Mouse (Mus musculus): ENCODE measurements at regions not wholly inside any gene's neighbourhood (a gene's known extent, or its start where the extent isn't known, plus 50 kb on each side); places are given as distances from the start of the nearest gene placed in this dataset.
"Not testable (repeated sequence)": the region's sequence is repeated elsewhere in the genome, so short reads cannot be mapped to it uniquely, and the experiment has no call there.

GRCm38 (mm10) chr16:55515228-55515696 is 217.5 kb upstream of the Zpld1 start:
- Histone ChIP-seq H3K27ac (replicated peaks; ENCODE audit: low read depth, low read length) (no peak overlapping the region), H3K4me2 (replicated peaks; ENCODE audit: low read depth, low read length, severe bottlenecking) (no peak overlapping the region; the same call in 1 of the 2 replicates), H3K4me3 (replicated peaks; ENCODE audit: low read length) (no peak overlapping the region), H3K9me3 (ENCODE audit: control insufficient read depth, low read length) (no peaks in the 10 kb centered on the region), H3K36me3 (ENCODE audit: control insufficient read depth, insufficient read depth, low read length) (no peaks in the 10 kb centered on the region), H3K9ac (ENCODE audit: low read depth, low read length, severe bottlenecking) (no peak overlapping the region), H3K27me3 (ENCODE audit: control insufficient read depth, insufficient read depth, low read length) (no peaks in the 10 kb centered on the region), H3K4me1 (ENCODE audit: control insufficient read depth, insufficient read depth, low read length) (no peaks in the 10 kb centered on the region)
- WGBS = 51% methylated on average over 16 of the region's 16 CpGs
- DNase-seq (ENCODE audit: low spot score) = no peak
- ATAC-seq (ENCODE audit: low FRiP score, low read depth) = no peak
- no peak for TF ChIP-seq POLR2A (IDR thresholded peaks at IDR 0.05; ENCODE audit: borderline replicate concordance, extremely low read depth, insufficient read depth, insufficient read length)

- DNase-seq (ENCODE audit: low spot score) (no peak), ATAC-seq (ENCODE audit: low FRiP score, low read depth) (no peak)
- Histone ChIP-seq H3K9me3 (ENCODE audit: control insufficient read depth, low read length) (no peaks in the 10 kb centered on the region), H3K4me3 (replicated peaks; ENCODE audit: low read length) (no peak overlapping the region), H3K9ac (ENCODE audit: low read depth, low read length, severe bottlenecking) (no peak overlapping the region), H3K36me3 (ENCODE audit: control insufficient read depth, insufficient read depth, low read length) (no peaks in the 10 kb centered on the region), H3K4me1 (ENCODE audit: control insufficient read depth, insufficient read depth, low read length) (no peaks in the 10 kb centered on the region), H3K27ac (replicated peaks; ENCODE audit: low read depth, low read length) (no peak overlapping the region), H3K4me2 (replicated peaks; ENCODE audit: low read depth, low read length, severe bottlenecking) (no peak overlapping the region), H3K27me3 (ENCODE audit: control insufficient read depth, insufficient read depth, low read length) (no peaks in the 10 kb centered on the region)
- 61% methylated on average over 6 of the region's 6 CpGs for whole genome bisulfite sequencing
- no peak for TF ChIP-seq POLR2A (IDR thresholded peaks at IDR 0.05; ENCODE audit: borderline replicate concordance, extremely low read depth, insufficient read depth, insufficient read length)
Observed at GRCm38 (mm10) chr16:55514448-55515200, 216.8 kb upstream of the Zpld1 start.

GRCm38 (mm10) chr16:55504796-55505413 is 207.1 kb upstream of the Zpld1 start:
- H3K4me2 ChIP-seq (replicated peaks; ENCODE audit: low read depth, low read length, severe bottlenecking) = no peak overlapping the region
- no peaks in the 10 kb centered on the region for H3K27me3 ChIP-seq (ENCODE audit: control insufficient read depth, insufficient read depth, low read length)
- TF ChIP-seq POLR2A (IDR thresholded peaks at IDR 0.05; ENCODE audit: borderline replicate concordance, extremely low read depth, insufficient read depth, insufficient read length) = no peak
- no peaks in the 10 kb centered on the region for H3K36me3 ChIP-seq (ENCODE audit: control insufficient read depth, insufficient read depth, low read length)
- no peak overlapping the region for H3K27ac ChIP-seq (replicated peaks; ENCODE audit: low read depth, low read length)
- ATAC-seq (ENCODE audit: low FRiP score, low read depth) = no peak
- no peaks in the 10 kb centered on the region for H3K4me1 ChIP-seq (ENCODE audit: control insufficient read depth, insufficient read depth, low read length)
- no peak for DNase-seq (ENCODE audit: low spot score)
- H3K4me3 ChIP-seq (replicated peaks; ENCODE audit: low read length) = no peak overlapping the region
- WGBS = 77% methylated on average over 6 of the region's 6 CpGs
- no peak overlapping the region for H3K9ac ChIP-seq (ENCODE audit: low read depth, low read length, severe bottlenecking)
- H3K9me3 ChIP-seq (ENCODE audit: control insufficient read depth, low read length) = no peaks in the 10 kb centered on the region

DNA sequence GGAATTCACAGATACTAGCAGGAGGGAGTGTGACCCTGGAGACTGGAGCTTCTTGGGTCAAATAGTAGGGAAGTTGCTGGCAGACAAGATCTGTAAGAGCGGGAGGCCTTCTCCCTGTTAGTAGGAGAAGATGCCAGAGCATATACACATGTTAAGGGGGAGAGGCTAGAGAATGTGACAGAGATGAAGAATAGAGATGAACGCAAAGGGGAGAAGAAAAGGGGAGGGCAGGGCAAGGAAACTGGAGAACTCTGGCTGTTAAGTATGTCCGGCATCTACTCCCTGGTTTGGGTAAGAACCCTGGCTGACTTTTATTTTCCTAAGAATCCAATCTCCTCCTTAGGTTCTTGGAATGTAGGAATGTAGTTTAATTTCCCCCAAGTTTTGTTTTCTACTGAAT is 206.5 kb upstream of the Zpld1 start:
- ATAC-seq (ENCODE audit: low FRiP score, low read depth) (no peak), DNase-seq (ENCODE audit: low spot score) (no peak)
- no peaks in the 10 kb centered on the region for H3K9me3 ChIP-seq (ENCODE audit: control insufficient read depth, low read length)
- no peaks in the 10 kb centered on the region for H3K36me3 ChIP-seq (ENCODE audit: control insufficient read depth, insufficient read depth, low read length)
- no peaks in the 10 kb centered on the region for H3K4me1 ChIP-seq (ENCODE audit: control insufficient read depth, insufficient read depth, low read length)
- H3K27me3 ChIP-seq (ENCODE audit: control insufficient read depth, insufficient read depth, low read length) = no peaks in the 10 kb centered on the region
- no peak for TF ChIP-seq POLR2A (IDR thresholded peaks at IDR 0.05; ENCODE audit: borderline replicate concordance, extremely low read depth, insufficient read depth, insufficient read length)
- no peak overlapping the region for H3K27ac ChIP-seq (replicated peaks; ENCODE audit: low read depth, low read length)
- WGBS = 74% methylated on average over 3 of the region's 3 CpGs
- H3K4me3 ChIP-seq (replicated peaks; ENCODE audit: low read length) = no peak overlapping the region
- H3K4me2 ChIP-seq (replicated peaks; ENCODE audit: low read depth, low read length, severe bottlenecking) = no peak overlapping the region
- H3K9ac ChIP-seq (ENCODE audit: low read depth, low read length, severe bottlenecking) = no peak overlapping the region

DNA sequence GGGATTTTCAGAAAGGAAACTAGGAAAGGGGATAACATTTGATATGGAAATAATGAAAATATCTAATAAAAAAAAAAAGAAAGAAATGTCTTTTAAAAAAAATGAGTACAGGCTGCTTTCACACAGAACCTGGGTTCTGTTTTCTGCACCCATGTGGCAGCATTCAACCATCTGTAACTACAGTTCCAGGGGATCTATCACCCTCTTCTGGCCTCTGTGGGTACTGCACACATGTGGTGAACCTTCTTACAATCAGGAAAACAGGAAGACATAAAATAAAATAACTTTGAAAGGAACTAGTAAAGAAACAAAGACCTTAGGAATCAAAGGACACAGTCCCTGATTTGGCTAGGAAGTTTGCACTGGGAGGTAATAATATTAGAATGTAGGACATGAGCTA is 205.5 kb upstream of the Zpld1 start:
- ATAC-seq (ENCODE audit: low FRiP score, low read depth) = no peak
- Histone ChIP-seq H3K9me3 (ENCODE audit: control insufficient read depth, low read length) (no peaks in the 10 kb centered on the region), H3K27me3 (ENCODE audit: control insufficient read depth, insufficient read depth, low read length) (no peaks in the 10 kb centered on the region), H3K27ac (replicated peaks; ENCODE audit: low read depth, low read length) (no peak overlapping the region), H3K4me2 (replicated peaks; ENCODE audit: low read depth, low read length, severe bottlenecking) (no peak overlapping the region), H3K4me1 (ENCODE audit: control insufficient read depth, insufficient read depth, low read length) (no peaks in the 10 kb centered on the region), H3K9ac (ENCODE audit: low read depth, low read length, severe bottlenecking) (no peak overlapping the region), H3K4me3 (replicated peaks; ENCODE audit: low read length) (no peak overlapping the region), H3K36me3 (ENCODE audit: control insufficient read depth, insufficient read depth, low read length) (no peaks in the 10 kb centered on the region)
- DNase-seq (ENCODE audit: low spot score) = no peak
- no peak for TF ChIP-seq POLR2A (IDR thresholded peaks at IDR 0.05; ENCODE audit: borderline replicate concordance, extremely low read depth, insufficient read depth, insufficient read length)

- not testable (repeated sequence) for H3K4me1 ChIP-seq (ENCODE audit: control insufficient read depth, insufficient read depth, low read length); H3K27ac ChIP-seq (replicated peaks; ENCODE audit: low read depth, low read length); H3K4me3 ChIP-seq (replicated peaks; ENCODE audit: low read length); H3K9ac ChIP-seq (ENCODE audit: low read depth, low read length, severe bottlenecking); H3K9me3 ChIP-seq (ENCODE audit: control insufficient read depth, low read length); H3K4me2 ChIP-seq (replicated peaks; ENCODE audit: low read depth, low read length, severe bottlenecking); ATAC-seq (ENCODE audit: low FRiP score, low read depth); H3K27me3 ChIP-seq (ENCODE audit: control insufficient read depth, insufficient read depth, low read length); DNase-seq (ENCODE audit: low spot score); H3K36me3 ChIP-seq (ENCODE audit: control insufficient read depth, insufficient read depth, low read length)
Observed at GRCm38 (mm10) chr16:55499831-55500230, 202.0 kb upstream of the Zpld1 start.
